Mouse (Mus musculus) CD4-positive helper T cell, adult 2 months (primary cell): ENCODE measurements around the gene Me3.
A peak's percentile ranks its signal among the peaks of the same experiment; 100 is the strongest.

Experiments used
- DNase-seq: peaks from one replicate; pipeline ENCODE4 v3.0.0-alpha.2; 2012; ENCODE audit warnings: low read depth, missing footprints, low spot score

Me3 gene

GRCm38 (mm10) chr7:89632342-89633251, at the start of gene Me3:
Gene Me3 (plus strand): TSS chr7:89632392.
- no peak for DNase-seq

- no peak for DNase-seq
These were observed 42.2 kb upstream of the Me3 start for GRCm38 (mm10) chr7:89590039-89590438.

DNA sequence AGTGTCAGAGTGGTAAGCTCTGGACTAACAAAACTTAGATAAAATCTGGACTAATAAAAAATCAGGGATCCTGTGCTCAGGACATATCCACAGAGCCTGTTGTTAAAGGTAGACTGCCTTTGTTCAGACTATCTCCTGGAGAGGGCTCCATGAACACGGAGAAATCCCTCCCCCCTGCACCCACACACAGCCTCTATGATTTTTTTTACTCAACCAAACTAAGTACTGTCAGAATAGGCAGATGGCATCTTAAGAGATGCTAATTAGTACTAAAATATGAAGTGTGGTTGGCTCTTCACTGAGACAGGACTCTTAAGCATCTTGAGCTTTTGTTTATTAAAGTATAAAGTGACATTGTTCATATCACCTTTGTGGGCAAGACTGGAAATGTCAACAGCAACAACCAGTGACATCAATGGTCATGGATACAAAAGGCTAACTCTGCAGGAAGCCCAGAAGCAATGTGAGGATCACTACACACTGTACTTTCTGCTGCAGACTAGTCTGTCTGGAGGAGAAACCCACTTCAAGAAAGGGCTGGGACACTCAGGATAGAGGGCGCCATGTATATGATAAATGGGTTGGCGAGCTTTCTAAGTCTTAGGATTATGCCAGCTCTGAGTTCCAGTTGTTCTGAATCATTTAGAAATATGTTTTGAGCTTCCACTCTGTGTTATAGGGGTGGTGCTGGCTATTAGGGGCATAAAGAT, 41.5 kb upstream of the Me3 start:
- DNase-seq = no peak

GRCm38 (mm10) chr7:89595813-89596212, 36.4 kb upstream of the Me3 start:
- no peak for DNase-seq

DNA sequence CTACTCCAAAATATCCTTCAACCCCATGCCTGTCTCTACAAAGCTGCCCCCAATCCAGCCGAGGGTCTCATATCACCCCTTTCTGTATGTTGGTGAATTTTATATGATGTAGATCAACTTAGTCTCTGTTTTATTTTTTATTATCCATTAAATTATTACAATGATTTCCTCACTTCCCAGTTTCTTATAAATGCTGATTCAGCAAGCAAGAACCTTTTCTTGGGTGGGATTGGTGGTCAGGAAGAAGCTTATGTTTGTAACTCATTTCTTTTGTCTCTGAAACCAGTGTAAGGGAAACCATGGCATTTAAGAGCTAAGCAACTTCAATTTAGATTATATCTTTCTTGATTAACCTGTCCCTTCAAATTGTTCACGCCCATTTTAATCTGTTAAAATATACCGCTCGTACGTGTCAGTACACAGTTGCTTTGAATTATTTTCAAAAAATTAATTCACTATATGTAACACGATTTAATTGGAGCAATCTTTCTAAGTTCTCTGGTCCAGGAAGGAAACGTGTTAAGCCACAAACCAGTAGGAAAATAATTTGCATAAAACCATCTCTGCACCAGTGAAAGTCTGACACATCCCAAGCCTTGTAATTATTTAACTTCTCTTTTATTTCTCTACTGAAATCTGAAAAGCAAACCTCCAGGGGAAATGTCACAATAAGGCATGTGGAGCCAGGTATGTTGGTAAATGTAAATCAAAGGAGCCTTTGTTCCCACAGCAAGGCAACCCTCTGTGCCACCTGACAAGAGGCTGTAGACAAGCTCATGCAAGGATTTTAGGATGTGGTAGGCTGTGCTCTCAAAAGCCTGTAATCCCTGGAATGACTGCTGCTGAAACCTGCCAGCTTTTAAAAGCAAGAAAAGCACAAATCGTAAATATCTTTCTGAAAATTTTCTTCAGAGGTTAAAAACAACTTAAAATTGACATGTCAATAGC, 26.3 kb upstream of the Me3 start:
- DNase-seq = no peak

DNA sequence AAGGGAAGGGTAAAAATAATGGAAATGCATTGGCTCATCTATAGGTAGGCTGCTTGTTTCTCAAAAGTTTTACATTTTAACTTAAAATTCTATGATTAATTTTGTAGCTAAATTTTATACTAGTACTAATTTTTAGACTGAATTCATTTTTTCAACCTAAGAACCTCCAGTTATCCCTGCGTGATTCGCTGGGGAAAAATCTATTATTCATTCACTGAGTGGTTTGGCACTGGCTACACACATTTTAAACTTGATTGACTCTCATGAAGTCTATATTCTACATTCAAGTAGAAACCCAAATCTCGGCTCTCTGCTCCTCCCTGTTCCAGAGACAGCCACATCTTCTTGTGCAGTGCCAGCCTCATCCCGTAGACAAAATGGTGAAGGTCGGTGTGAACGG, 24.9 kb upstream of the Me3 start:
- no peak for DNase-seq

GRCm38 (mm10) chr7:89611236-89611635, 21.0 kb upstream of the Me3 start:
- no peak for DNase-seq

DNA sequence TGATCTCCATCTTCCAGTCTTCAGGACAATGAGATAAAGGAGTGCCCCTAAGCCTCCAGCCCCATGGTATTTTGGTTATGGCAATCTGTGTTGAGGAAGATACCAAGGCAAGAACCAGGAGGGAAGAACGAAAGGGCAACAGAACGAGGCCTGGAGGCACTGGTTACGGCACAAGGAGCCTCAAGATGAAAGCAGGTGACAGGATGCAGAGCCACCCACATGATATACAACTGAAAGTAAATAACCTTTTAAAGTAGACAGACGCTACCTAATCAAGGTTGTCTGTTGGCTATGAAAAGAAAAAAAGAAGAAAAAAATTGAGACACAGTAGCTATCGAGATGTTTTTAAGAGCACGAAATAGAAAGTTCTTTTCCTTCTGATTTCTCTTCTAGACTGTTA, 16.0 kb upstream of the Me3 start:
- DNase-seq = peak; percentile 19

GRCm38 (mm10) chr7:89623331-89623730, 8.9 kb upstream of the Me3 start:
- no peak for DNase-seq

DNA sequence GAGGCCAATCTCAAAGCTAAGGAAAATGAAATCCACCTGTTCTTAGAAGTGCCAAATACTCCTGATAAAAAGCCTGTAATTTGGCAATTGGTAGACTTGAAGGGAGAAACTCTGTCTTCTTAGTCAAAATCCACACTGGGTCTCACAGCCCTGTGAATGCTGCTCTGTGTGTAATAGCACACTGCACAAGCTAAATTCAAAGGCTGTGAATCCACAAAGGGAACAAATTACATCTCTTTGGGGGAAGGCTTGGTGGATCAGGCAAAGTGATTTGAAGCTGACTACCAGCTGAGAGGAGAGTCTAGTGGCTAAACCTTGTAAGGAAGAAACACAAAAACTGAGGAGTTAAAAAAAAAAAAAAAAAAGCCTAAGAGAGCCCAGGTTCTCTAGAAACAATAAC, 4.8 kb upstream of the Me3 start:
- no peak for DNase-seq

GRCm38 (mm10) chr7:89628006-89628405, 4.2 kb upstream of the Me3 start:
- no peak for DNase-seq

- DNase-seq = no peak
These were observed 3.2 kb upstream of the Me3 start for GRCm38 (mm10) chr7:89629006-89629405.

DNA sequence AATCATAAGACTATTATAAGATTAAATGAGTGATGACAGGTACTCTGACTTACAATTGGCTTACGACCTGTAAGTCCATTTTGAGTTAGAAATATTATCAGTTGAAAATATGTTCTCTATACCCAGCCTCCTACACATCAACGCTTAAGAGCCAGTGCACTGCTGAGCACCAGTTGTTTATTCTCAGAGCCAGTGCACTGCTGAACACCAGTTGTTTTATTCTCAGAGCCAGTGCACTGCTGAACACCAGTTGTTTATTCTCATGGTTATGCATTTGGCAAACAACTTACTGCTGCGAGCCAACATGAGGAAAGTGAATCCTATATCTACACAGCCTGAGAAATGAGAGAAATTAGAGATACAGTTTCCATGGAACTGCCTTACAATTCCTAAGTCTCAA, 2.3 kb upstream of the Me3 start:
- DNase-seq = no peak

DNA sequence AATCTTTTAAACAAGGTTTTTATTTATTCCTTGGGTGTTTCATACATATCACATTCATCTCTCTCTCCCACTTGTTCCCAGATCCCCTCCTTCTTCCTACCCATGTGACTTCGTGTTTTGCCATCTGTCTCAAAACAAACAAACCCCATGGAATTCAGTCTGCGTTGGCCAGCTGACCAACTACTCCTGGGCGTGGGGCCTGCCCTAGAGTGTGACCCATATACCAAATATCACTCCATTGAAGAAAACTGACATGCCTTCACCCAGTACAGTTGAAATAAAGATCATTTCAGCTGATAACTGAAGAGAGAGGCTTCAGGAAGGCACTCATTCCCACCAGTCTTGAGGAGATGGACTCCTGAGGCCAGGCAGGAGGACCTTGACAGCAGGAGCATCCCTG, 1.4 kb upstream of the Me3 start:
- DNase-seq = no peak

DNA sequence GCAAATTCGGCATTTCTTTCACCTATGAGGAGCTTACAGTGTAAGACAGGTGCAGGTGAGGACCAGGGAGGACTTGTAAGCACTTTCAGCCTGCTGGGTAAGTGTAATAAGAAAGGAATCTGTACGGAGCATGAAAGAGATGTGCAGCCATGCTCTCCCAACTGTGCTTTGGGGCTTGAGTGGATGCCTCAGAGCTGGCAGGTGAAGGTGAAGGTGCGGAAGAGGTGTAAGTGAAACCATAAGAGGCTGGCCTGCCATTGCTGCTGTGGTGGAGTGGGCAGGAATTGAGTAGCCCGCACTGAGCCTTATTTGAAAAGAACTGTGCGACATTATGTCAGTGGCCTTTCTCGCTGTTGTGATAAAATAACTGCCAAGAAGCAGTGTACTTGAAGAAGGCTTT, 8.3 kb downstream of the Me3 start:
- DNase-seq = no peak

- DNase-seq = no peak
These were observed 8.9 kb downstream of the Me3 start for GRCm38 (mm10) chr7:89640944-89641661.

DNA sequence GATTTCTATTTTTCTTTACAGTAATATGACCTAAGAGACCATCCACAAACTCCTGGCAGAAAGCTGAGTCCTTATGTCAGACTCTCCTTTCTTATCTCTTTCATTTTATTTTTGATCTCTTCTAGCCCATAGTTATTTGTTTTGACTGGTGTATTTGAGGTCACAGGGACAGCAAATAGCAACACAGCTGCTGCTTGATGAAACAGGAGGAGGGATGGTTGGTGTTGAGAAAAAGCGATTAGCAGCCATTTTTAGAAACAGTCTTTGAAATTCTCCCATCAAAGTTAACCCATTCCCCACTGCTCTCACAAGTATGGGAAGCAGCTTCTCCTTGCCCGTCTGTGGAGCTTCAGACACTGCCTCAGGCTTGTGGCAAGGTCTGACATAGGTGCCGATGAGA, 12.8 kb downstream of the Me3 start:
- DNase-seq = no peak

- no peak for DNase-seq
These were observed 15.7 kb downstream of the Me3 start for GRCm38 (mm10) chr7:89647864-89648263.

DNA sequence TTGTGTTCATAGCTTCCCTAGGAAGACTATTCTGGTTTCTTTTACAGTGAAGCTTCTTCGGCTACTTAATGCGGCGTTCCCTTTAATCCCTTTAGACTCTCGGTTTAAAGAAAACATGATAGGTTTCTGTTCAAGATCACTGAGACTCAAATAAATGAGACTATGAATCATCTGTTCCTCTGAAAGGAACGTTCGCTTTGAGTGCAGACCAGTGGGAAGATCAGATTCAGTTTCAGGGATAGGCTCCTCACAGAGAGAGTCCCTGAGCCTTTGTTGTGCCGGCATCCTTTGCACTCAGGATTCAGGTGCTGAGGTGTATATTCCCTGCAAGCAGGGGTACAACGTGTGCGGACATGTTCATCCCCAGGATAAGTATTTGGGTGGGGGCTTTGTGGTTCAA, 25.0 kb downstream of the Me3 start:
- DNase-seq = no peak

- no peak for DNase-seq
These were observed 25.6 kb downstream of the Me3 start for GRCm38 (mm10) chr7:89657692-89658212.

GRCm38 (mm10) chr7:89664197-89664596, 32.0 kb downstream of the Me3 start:
- DNase-seq = peak; percentile 2
